Mouse (Mus musculus): ENCODE results near the gene Txn2.

The Txn2 gene

DNA sequence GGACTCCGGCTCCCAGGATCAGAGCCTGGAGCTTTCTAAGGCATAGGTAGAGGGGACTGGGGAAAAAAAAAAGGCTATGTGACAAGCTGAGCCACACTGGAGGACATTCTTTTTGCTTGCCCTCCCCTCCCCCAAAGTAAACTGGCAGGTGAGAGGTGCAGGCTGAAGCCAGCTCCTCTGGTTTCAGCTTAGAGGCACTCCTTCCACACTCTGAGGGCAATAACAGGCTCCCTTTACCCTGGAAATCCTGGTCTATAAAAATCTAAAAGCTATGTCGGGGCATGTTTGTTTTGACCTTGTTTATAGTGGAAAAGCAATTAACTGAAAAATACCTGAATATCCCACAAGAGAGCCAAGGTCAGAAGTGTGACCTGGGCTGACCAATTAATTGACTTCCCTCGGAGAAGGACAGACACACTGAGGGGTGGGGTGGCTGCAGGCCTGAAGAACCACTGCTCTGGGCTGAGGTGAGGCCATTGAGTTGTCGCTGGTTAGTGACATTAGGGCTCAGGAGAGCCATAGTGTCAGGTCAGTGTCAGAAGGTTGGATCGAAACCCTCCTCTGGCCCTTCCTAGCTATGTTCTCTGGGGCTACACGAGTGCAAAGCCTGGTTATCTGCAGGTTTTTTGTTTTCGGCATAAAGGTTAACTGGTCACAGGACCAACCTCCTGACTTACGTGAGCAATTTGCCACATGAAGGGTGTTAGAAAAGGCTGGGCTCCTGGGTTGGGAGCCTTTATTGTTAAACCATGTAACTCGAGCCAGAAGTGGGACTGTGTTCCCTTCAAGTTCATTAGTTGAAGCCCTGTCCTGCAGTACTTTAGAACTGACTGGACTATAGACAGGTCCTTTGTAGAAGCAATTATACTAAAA, 20.9 kb downstream of the Txn2 start:
- no peak for DNase-seq (ENCODE audit: low spot score in 2 of 2)

DNA sequence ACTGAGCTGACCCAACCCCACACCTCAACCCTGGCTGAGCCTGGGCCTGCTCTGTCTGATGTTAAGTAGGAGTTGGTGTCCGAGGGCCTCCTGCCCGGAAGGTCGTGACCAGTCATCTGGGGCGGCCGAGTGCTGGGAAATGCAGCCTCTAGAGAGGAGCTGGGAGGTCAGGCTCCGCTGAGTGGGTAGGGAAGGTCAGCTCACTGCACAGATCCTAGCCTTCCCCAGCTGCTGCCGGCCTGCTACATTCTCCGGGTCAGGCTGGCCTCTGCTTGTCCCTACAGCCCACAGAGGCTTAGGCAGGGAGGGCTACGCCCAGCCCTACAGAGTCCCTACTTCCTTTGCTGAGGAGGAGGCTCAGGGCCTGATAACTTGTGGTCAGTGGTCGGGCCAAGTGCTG, 22.3 kb downstream of the Txn2 start:
- DNase-seq (ENCODE audit: low spot score in 2 of 2) = no peak

DNA sequence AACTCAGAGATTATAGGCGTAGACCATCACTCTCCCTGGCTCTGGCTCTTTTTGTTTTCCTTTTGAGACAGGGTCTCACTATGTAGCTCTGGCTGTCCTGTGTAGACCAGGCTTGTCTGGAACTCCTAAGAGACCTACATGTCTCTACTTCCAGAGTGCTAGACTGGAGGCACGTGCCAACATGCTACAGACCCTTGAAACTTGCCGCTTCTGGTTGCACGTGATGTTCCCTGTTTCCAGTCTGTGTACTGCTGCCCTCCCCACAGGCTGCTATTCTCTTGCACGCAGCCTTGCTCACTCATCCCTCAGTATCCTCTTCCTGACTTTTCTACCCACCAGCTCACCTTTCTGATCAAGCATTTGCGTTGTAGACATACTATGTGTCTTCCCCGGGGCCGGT, 22.7 kb downstream of the Txn2 start:
- DNase-seq (ENCODE audit: low spot score in 2 of 2) = no peak

DNA sequence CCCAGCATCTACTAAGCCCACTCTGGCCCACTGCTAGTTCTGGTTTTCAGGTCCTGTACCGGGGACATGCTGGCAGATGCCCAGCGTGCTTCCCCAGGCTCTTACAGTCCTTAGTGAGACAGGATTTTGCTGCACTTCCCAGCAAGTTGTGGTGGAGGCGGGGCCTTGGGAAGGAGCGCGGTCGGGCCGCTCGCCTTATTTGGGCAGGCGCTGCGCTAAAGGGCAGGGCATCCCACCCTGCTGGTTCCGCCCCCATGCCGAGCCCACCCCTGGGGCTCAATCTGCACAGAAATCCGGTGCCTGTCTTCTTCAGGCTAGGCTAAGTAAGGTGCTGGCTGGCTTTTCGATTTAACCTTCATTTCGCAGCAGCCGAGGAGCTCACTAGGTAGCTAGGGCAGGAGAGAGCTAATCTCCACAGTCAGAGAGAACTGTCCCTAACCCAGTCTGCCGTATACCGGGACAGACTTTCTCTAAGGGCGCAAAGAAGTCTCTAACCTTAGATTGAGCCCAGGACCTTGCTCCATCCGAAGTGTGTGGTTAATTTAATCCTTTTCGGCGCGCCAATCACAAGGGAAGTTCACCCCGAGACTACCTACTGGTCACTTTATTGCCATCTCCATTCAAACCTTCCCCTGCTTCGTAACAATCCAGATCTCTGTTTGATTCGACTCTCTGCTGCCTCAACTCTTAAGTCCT, 23.4 kb downstream of the Txn2 start:
- DNase-seq (ENCODE audit: low spot score in 2 of 2) = peak; percentile 80 to 84

DNA sequence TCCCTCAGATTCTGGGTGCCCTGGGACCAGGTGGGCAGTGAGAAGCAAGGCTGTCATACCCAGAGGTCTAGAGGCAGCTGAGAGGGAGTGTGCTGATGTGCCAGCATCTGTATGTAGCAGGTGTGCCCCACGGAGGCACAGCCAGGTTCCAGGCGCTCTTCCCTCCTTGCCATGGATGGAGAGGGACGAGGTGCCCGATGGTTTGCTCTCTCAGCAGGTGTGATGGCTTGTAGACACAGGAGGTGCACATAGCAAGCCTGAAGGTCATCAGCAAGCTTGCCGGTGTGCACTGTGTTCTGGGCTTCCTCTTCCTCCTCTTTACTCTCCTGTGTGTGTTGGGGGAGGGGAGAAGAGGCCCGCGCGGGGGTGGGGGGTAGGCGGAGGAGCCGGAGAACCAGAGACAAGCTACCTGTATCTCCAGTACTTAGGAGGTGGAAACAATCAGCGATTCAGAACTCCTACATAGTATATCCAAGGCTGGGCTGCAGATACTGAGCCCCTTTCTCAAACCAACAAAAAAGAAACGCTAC, 24.4 kb downstream of the Txn2 start:
- no peak for DNase-seq (ENCODE audit: low spot score in 2 of 2)

DNA sequence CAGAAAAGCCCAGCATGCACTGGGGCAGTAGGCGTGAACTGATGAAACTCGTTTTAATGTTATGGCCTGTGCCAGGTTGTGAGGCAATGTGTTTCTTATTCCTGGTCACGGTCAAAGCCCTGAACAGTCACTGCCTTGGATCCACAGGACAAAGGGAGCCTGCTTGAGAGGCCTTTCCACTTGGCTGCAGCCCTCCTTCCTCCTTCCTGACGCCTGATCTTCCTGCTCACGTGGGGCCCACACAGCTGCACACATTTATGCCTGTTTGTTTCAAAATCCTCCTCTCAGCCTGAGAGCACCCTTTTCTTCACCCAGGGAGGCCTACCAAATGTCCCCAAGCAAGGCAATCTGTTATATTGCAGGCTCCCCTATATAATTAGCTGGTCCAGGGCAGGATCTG, 25.6 kb downstream of the Txn2 start:
- DNase-seq (ENCODE audit: low spot score in 2 of 2) = peak in 1 of 2 experiments; percentile 56

DNA sequence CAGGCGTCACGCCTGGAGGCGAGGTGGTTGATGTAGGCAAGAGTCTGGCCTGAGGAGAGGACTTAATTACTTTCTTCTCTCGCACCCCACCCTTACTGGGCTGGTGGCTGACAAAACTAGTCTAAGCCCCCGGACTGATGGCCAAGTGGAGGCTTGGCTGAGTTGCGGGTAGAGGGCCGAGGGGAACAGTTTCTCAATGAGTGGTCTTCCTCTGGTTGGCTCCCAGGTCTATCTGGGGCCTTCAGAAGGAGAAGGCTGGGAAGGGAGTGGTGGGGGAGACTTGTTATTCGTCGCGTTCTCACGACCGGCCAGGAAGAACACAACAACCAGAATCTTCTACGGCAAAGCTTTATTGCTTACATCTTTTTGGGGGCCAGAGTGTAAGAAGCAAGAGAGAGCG, 33.9 kb downstream of the Txn2 start:
- no peak for DNase-seq (ENCODE audit: low spot score in 2 of 2)

DNA sequence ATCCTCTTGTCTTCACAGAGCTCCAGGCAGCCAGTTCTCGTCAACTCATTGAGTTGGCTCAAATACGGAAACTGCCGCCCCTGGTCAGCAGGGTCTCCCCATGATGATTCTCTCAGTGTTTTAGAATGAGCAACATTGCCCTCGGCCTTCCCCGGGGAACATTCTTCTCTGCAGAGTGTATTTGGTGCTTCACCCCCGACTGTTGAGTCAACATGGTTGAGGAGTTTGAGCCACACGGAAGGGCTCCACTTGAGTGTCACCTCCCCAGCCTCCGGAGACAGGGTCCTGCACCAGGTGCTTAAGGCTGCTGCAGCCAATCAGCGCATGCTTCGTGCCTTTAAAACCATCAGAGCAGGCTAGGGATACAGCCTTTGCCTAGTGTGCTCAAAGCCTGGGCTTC, 35.5 kb downstream of the Txn2 start:
- DNase-seq (ENCODE audit: low spot score in 2 of 2) = no peak

DNA sequence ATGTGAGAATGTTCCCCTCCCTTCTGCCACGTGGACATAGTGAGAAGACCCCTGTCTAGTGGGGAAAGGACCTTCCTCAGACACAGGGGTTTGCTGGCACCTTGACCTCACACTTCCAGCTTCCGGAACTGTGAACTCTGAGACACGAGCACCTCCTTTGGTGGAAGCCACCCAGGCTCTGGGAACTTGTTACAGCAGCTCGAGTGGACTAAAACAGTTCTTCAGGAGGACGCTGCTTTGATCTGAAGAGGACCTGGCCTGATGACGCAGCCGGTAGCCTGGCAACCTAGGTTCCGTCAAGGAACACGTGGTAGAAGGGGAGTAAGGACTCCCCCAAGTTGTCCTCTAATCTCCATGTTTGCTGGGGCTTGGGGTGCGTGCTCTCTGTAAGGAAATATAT, 36.4 kb downstream of the Txn2 start:
- no peak for DNase-seq (ENCODE audit: low spot score in 2 of 2)

DNA sequence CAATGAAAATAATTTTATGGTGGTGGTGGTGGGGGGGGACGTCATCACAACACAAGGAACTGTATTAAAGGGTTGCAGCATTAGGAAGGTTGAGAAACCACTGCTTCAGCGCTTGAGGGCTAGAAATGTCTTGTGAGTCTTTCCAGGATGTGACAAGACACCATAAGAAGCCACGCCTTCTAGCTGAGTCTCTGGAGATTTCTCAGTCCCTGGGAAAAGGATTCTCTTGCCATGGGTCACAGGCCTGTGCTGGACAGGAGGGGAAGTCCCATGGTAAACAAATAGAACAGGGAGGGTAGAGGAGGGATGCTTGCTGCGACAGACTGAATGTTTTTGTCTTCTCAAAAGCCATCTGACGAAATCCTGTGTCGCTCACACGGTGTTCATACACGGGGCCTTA, 37.0 kb downstream of the Txn2 start:
- DNase-seq (ENCODE audit: low spot score in 2 of 2) = peak; percentile 44 to 58

DNA sequence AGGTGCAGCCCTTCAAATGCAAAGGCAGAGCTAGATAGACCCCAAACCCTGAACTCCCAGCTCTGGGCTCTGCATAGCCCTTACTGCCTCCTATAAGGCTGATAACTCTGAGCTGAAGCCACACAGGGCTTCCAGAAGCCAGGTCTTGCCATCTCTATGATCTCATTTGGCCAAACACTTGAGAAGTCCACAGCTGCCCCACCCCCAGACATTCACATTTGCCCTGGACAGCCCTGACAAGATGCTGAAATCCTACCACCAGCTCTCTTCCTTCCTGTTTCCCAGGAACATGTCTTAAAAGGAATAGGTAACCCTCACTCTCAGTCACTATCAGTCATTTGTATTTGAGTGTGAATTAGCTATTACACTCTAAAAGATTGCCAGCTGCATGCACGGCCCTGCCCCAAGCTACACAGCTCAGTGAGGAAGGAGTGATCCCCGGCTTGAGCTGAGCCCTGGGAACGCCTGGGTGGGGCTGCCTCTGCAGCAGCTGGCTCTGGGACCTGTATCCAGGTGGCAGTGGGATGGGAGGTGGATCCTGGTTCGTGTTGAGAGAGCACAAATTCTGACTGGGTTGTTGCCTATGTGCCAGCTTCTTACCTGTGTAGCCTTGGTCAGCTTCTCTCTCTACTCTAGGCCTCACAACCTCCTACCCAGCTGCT, 38.9 kb downstream of the Txn2 start:
- DNase-seq (ENCODE audit: low spot score in 2 of 2) = no peak

DNA sequence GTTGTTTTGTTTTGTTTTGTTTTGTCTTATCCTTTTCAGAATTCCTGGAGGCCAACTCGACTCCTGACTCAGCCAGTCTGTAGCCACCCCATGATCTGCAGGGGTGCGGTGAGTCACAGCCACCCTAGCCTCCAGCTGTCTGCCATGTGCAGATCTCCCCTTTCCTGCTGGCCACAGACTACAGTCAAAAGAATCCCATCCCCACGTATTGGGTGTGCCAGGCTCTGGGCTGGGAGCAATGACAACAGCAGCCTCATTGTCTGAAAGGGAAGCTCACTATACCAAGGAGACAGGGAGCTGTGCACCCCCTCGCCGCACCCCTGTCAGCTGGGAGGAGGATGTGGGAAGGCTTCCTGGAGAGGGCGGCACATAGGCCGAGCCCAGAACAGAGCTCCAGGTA, 40.5 kb downstream of the Txn2 start:
- no peak for DNase-seq (ENCODE audit: low spot score in 2 of 2)

DNA sequence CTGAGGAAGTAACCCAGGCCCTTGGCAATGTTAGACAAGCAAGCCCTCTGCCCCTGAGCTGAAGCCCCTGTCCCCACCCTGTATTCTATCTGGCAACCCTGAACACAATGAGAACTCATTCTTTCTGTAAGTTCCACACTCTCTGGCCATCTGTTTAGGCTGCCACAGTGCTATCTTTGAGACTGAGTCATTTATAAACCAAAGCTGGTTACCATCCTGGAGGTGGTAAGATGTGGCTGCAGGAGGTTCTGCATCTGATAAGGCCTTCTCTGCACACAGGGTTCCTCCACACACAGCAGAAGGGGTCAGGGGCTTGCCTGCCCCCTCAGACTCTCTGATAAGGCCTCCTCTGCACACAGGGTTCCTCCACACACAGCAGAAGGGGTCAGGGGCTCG, 41.7 kb downstream of the Txn2 start:
- DNase-seq (ENCODE audit: low spot score in 2 of 2) = no peak

DNA sequence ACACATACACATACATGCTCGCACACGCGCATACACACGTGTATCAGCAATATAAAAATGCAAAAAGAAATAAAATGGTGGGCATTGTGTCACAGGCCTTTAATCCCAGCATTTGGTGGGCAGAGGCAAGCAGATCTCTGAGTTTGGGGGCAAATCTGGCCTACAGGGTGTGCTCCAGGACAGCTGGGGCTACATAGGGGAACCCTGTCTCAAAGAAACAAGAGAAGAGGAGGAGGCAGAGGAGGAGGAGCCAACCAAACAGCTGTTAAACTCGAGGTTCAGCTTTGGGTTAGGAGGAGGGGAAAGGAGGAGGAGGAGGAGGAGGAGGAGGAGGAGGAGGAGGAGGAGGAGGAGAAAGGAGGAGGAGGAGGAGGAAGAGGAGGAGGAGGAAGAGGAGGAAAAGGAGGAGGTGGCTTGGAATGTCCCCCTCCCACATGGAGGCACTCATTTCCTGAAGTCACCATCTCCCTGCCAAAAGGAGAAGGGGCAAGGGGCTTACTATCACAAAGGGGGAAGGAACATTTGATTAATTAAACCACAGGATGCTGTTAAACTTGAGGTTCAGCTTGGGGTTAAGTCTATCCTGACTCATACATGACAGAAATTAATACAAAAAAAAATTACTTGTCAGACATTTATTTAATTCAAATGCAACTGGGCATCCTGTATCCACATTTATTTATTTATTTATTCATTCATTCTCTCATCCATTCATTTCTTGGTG, 42.3 kb downstream of the Txn2 start:
- DNase-seq (ENCODE audit: low spot score in 2 of 2) = no peak

DNA sequence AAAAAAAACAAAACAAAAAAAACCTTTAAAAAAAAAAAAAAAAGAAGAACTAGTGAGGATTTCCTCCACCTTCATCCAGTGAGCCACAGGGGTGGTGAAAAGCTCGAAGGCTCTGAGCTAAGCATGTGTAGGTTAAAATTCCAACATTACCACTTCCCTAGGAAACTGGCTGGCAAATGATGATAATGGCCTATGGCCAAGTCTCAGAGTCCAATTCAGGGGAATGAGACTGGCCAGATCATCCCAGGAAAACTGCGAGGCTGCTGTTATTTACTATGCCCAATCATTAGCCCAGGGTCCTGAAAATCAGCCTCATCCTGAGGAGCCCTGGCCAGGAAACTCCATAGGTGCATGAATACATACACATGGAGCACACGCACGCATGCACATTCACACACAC, 42.9 kb downstream of the Txn2 start:
- no peak for DNase-seq (ENCODE audit: low spot score in 2 of 2)

DNA sequence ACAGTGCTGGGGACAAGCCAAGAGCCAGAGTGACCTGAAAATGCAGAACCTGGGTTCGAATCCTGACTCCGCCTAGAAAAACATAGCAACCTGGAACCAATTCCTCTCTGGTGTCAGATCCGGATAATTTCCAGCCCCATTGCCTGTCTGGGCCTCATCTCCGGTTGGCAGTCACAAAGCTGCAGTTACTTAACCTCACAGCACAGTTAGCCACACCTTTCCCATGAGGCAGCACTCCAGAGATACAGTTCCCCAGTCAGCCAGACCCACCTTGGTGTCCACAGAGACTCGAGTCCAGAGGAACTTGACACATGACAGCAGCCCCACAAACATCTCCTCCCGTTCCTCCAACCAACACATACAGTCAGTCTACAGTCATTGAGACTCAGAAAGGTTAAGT, 43.6 kb downstream of the Txn2 start:
- no peak for DNase-seq (ENCODE audit: low spot score in 2 of 2)

DNA sequence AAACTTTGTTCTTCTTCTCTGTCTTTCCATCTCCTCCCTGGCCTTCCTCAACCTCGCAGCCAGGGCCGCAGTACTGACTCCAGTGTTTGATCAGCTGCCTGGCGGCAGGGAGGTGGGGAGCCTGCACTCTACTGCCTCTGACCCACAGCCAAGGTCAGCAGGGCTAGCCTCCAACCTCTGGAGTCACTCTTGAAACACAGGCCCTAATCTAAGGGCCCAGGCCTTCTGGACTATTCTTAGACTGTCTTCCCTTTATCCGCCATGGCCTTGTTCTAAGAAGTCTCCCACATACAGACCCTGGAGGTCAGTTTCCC, 45.2 kb downstream of the Txn2 start:
- no peak for DNase-seq (ENCODE audit: low spot score in 2 of 2)

DNA sequence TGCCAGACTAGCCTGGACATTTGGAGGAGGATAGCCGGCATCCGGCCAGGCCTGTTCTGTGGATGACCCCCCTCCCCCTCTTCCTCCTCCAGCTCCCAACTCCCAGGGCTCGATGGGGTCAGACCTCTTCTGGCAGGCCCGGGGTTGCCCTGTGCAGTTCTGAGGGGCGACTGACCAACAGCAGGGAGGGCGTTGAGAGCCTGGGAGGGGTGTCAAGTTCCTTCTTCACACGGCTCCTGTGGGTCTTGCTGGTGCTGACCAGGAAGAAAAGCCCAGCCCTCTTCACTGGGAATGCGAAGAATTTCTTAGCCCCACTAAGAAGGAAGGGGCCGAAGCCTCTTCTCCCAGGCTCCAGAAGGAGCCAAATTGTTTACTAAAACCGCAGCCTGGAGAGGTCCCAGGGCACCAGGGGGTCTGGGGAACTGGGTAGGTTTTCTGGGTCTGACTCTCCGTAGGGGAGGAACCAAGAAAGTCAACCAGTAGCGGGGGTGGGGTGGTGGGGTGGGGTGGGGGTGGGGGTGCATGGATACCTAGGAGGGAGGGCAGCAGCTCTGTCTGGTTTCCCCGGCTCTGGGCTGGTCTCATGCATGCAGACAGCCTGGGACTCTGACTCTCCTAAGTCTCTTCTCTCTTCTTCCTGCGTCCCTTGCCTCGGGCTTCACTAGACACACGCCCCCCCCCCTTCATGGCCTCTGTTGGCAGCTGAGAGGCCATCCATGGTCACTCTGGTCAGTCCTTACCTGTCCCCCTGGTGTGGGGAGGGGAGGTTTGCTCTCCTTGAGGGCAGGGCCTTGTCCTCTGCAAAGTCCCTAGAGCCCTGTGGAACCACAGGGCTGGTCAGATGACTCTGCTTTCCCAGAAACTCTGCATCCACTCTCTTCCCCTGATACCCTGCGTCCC, 45.8 kb downstream of the Txn2 start:
- DNase-seq (ENCODE audit: low spot score in 2 of 2) = no peak

DNA sequence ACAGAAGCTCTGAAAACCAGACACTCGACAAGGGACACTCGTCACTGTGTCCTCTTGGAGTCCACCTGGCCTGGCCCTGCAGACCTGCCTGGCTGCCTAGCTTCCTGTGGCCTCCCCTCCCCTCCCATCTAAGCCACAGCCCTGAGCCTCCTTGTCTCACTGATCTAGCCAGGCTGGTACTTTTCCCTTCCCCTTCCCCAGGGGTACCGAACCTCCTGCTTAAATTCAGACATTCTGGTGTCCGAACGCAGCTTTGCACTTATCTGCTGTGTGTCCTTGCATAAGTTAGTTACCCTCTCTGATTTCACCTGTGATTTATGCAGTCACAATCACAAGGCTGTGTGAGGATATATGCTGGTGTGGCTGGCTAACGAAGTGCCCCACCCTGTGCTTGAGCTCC, 46.5 kb downstream of the Txn2 start:
- DNase-seq (ENCODE audit: low spot score in 2 of 2) = no peak

DNA sequence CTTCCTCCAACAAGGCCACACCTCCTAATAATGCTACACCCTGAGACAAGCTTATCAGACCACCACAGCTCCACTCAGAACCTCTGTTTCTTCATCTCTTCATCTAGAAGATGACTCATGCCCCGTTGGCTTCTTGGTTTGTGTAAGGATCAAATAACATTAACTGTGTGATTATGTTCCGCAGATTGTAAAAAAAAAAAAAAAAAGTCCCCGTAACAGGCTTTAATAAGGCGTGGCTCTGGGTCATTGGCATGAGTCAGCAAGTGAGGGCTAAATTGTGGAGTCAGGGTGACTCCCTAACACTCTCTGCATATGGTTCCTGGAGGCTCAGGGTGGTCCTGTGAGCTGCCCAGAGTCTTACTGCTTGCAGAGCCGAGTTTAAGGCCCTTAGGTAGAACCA, 47.1 kb downstream of the Txn2 start:
- no peak for DNase-seq (ENCODE audit: low spot score in 2 of 2)

DNA sequence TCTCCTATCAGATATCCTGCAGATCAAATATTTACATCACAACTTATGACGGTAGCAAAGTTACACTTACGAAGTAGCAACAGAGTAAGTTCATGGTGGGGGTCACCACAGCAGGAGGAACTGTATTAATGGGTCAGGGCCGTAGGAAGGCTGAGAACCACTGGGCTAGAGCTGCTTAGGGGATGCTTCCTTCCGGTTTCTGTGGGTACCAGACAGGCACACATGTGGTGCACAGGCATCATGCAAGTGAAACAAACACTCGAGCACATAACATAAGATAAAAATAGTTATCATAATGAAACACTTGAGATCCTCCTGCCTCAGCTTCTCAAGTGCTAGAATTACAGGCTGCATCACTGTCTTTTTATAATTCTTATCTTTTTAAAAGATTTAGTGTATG, 48.1 kb downstream of the Txn2 start:
- no peak for DNase-seq (ENCODE audit: low spot score in 2 of 2)

Measured in heart, adult 9 months (tissue).